Mouse (Mus musculus) layer of hippocampus, adult 2 months (tissue): ENCODE measurements around the gene Ptbp3. TPM values are rescaled to one million over a fixed set of nuclear protein-coding genes. Genes with fewer than 3 reads are reported as not detected.

Experiments
- DNase-seq, 2 experiments: peaks; one replicate each; pipeline ENCODE4 v3.0.0; 2022; ENCODE audit warnings: low spot score in 2 of 2
- H3K27ac ChIP-seq: fragments of 200-600 bp; 2 replicates; pipeline ENCODE4 v1.8.1; 2022
- H3K4me3 ChIP-seq: fragments of 200-600 bp; 2 replicates; pipeline ENCODE4 v1.8.1; 2022; ENCODE audit warnings: mild to moderate bottlenecking
- CTCF ChIP-seq: fragments of 200-600 bp; conservative IDR thresholded peaks from 2 replicates; pipeline ENCODE4 v1.8.1; 2022; ENCODE audit warnings: antibody characterized with exemption, mild to moderate bottlenecking, moderate library complexity
- total RNA-seq, 2 experiments: library from RNA; stranded (reverse); gene quantifications; 2 replicates each; pipeline ENCODE4 v1.2.3; 2021

The Ptbp3 gene
- total RNA-seq, 2 experiments from 2014 or later, result 35.6 to 44.3 TPM

DNA sequence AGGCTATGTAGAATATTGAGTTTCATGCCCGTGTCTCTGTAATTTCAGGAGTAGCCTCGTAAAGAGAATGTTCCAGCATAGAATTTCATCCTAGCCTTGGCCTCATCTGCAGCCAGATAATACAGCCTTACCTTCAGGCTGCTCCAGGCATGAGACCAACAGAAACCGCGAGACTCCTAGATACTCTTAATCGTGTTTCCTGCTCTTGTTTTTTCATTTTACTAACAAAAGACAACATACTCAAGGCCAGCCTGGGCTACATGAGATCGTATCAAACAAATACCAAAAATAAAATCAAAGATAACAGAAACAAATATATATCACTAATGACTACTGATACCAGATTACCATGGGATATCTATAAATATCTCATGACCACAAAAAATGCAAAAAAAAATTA, 120.0 kb downstream of the Ptbp3 start:
- no peak overlapping the region for H3K4me3 ChIP-seq
- no peak overlapping the region for H3K27ac ChIP-seq
- no peak for TF ChIP-seq CTCF
- DNase-seq, result no peak

DNA sequence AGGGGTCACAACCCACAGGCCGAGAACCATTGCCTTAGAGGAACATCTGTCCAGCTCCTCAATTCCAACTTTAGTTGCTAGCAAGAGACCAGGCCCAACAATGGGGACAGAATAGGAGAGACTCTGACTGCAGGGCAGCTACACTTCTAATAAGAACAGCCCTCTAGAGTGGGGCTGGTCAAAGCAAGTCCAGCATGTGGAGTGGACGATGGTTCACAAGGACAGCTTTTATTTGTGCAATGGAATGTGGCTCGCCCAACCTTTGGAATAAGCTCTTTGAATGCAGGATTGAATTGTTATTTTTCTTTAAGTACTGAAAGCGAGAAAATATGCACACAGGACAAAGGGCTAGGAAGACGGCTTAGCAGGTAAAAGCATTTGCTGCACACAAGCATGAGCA, 122.7 kb downstream of the Ptbp3 start:
- Histone ChIP-seq H3K4me3 (no peak overlapping the region), H3K27ac (no peak overlapping the region)
- DNase-seq, result no peak
- no peak for TF ChIP-seq CTCF

DNA sequence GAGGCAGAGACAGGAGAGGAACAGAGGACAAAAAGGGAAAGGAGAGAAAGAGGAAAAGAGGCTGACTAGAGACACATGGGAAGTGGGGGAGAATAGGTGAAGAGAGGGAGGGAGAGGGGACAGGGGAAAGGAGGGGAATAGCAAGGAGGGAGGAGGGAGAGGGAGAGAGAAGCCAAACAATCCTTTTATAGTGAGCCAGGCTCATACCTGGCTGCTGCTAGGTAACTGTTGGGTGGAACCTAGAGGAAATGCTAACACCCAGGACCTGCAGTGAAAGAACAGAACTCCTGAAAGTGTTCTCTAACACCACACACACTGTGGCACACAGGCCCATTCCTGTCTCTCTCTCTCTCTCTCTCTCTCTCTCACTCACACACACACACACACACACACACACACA, 126.4 kb downstream of the Ptbp3 start:
- Histone ChIP-seq H3K4me3 (no peak overlapping the region), H3K27ac (peak overlapping the region; percentile 75)
- DNase-seq, result no peak
- TF ChIP-seq CTCF, result no peak

DNA sequence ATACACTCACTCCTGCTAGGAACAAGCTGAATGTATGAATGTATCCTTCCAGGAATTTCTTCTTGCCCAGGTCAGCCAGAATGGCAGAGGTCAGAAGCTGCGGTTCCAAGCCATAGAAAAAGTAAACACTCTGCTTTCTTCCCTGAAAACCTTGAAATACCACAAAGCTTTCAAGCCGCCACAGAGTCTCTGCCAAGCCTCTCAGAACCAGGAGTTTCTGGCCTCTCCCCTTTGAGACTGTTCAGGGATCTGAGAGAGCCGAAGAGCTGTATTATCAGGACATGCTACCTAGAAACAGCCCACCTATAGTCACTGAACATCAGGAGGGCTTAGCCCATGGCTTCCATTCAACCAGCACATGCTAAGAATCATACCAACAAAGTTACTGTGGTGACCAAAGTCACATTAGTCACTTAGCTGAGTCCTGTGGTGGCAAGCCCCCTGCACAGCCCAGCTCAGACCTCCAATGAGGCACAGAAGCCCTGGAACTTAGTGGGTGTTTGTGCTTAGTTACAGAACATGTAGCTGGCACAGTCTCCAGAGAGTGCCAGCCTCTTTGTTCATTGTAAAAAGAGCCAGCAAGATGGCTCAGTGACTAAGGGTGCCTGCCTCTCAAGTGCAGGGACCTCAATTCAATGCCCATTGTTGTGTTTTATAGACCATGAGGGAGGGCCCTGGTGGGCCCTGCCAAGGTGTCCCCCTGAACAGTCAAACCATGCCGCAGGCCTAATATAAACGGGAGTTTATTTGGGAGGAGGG, 127.0 kb downstream of the Ptbp3 start:
- Histone ChIP-seq H3K27ac (peak overlapping the region; percentile 75), H3K4me3 (no peak overlapping the region)
- no peak for TF ChIP-seq CTCF
- peak; percentile 13 to 16 for DNase-seq

Other genes starting within 250 kb of the Ptbp3 start
- gene Susd1, start 110.7 kb downstream of the Ptbp3 start, total RNA-seq, result 10 to 100 TPM in 1 of 2 experiments, 1 to 10 TPM in 1; 9.9 to 10.3 TPM
- gene Hsdl2, start 32.2 kb upstream of the Ptbp3 start, total RNA-seq, result 10 to 100 TPM; 25.3 to 26.6 TPM
- 10 to 100 TPM; 12.8 to 13.6 TPM for gene E130308A19Rik, start 76.8 kb upstream of the Ptbp3 start, total RNA-seq